ENCODE assay signal across 15 mouse cellular contexts in the genomic region with DNA sequence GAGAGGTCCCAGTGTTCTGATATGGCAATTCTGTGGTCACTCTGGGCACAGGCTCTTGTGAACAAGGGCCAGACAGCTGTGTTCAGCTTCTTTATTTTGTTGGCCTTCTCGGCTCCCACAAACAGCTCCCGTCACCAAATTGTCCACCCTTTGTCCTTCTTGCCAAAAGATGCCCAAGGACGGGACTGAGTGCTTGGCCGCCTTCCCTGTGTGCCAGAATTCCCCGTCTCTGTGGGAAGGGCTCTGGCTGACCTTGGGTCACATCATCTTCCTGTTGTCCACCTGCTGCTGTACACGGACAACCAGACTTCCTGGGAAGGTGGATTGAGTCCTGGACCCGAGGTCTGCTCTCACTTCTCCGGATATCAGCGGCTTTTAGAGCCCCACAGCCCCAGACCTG.
DNase-seq lines count a peak whose midpoint lies in the region.
"Had no signal": no experiment of that assay in that cellular context is flagged by ENCODE, and none has a peak within 500 bp of the region (broad histone marks: within the 10 kb centered on the region; RNA-seq: fewer than 3 reads in every experiment).

No protein-coding gene starts in this region.

- DNase-seq in adrenal gland, adult (ENCODE audit: inconsistent age in 2 of 2, low spot score in 1 of 2) = peak; percentile 38 to 72
- DNase-seq in adrenal gland, postnatal 4 days (ENCODE audit: low spot score in 2 of 2) = no peak
- peak; percentile 24 for DNase-seq in ovary, postnatal 36 days (ENCODE audit: low spot score)
- DNase-seq in ovary, postnatal 10 days (ENCODE audit: low spot score) = no peak
- peak; percentile 35 to 52 for DNase-seq in adrenal gland, postnatal 36 days
- DNase-seq in urinary bladder, postnatal 36 days (ENCODE audit: low spot score in 2 of 2) = no peak
- DNase-seq: cerebellum, adult 18-20 months; cerebellum, adult 9-11 months; cerebellum, postnatal 25 days; gastrocnemius, postnatal 10 days; gastrocnemius, postnatal 36 days; heart, adult 2 months; heart, postnatal 14 days; heart, postnatal 4 days; kidney, adult 18-20 months had no signal

Comparison
In these comparisons a context has a peak if more than half of its experiments do, and no peak if none do; other contexts are left out.
1. DNase-seq: peak in adrenal gland, adult (2 of 2), ovary, postnatal 36 days (single experiment) and adrenal gland, postnatal 36 days (2 of 2); none in adrenal gland, postnatal 4 days (0 of 2), ovary, postnatal 10 days (single experiment) and urinary bladder, postnatal 36 days (0 of 2).